Mouse (Mus musculus) right cerebral cortex, postnatal 10 days (tissue): ENCODE data around the gene Bri3.
A peak's percentile ranks its signal among the peaks of the same experiment; 100 is the strongest.

Experiments
- DNase-seq, 2 experiments: peaks; one replicate each; pipeline ENCODE4 v3.0.0; 2021; ENCODE audit warnings: low spot score in 2 of 2

The Bri3 gene

DNA sequence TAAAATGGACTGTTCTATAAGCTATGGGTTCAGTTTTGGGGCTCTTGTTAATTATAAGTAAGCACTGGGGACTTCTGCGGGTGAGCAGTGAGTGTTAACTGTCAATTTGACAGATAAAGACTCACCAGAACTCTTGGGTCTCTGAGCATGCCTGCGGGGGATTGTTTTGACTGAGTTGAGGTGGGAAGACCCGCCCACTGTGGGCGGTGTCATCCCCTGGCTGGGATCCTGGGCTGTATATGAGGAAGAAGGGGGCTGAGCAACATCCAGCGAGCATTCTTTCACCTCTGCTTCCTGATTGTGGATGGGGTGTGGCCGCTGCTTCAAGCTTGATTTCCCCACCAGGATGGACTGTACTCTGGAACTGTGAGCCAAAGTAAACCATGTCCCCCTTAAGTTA lies 10.0 kb upstream of the Bri3 start:
- no peak for DNase-seq

DNA sequence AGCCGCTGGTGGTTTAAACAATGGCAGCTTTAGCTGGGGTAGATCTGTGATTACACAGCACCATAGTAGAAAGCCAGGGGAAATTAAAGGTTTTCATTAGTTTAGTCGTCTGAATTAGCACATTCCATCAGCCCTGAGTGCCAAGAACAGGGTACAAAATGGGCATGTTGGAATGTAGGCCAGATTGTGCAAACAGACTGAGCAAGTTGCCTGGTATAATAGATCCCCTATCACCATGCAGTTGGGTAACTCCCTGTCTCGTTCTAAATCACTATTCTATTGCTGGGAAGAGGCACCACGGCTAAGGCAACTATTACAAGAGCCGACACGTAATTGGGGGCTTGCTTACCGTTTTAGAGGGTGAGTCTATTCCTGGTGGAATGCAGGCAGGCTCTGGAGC lies 9.5 kb upstream of the Bri3 start:
- no peak for DNase-seq

DNA sequence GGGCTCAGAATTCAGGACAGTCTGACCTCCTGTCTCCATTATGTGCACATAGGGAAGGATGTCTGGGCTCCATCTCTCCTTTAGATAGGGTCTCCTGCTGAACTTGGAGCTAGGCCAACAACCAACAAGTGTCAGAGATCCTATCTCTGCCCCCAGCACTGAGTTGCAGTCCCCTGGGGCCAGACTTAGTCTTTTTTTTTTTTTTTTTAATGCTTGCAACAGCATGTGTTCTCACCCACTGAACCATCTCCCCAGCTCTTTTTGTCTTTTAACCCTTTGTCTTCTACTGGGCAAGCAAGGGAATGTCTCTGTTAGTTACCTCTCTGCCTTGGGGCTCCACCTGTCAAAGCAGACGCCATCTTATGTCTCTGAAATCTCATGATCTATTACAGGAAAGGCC lies 5.3 kb upstream of the Bri3 start:
- no peak for DNase-seq

DNA sequence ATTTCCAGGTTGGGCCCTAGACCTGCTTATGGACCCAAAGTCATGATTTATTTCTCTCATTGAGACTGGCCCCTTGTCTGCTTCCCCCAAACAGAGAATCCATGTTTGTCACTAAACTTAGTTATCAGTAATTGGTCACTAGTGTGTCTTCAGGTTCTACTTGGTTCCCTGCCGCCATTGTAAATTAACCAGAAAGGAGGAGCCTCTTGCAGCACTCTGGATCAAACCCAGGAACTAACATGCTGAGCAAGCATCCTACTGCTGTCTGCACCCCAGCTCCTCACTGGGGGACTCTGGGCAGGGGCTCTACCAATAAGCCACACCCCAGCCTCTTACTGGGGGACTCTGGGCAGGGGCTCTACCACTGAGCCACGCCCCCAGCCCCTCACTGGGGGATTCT lies 1.4 kb downstream of the Bri3 start:
- no peak for DNase-seq

DNA sequence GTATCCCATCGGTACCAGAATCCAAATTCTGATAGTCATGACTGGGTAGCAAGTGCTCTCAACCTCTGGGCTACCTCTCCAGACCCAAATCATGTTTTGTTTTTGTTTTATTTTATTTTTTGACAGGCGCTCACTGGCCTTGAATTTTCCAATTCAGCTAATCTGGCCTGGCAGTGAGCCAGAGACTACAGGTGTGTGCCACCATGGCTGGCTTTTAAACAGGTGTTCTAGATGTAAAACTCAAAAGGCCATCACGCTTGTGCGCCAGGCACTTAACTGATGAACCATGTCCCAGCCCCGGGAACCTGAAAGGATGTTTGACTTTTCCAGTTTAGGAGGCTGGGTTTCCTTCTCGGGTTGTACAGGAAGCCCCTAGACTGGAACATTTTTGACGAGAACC lies 2.4 kb downstream of the Bri3 start:
- no peak for DNase-seq

DNA sequence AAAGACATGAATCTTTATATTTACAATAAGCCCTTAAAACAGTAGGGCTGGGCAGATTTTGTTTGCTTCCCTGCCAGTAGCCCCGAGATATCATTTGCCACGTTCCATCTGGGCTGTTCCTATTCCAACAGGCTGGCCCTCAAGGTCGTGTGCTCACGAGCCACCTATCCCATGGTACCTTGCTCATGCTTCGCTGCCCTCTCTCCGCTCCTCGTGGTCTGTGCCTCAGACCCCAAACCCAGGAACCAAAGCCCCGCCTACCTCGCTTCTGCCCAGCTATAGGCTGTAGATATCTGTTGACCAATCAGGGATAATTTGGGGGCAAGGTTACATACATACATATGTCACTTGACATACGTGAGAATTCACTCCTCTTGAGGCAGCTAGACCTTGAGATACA lies 3.1 kb downstream of the Bri3 start:
- DNase-seq, result no peak

DNA sequence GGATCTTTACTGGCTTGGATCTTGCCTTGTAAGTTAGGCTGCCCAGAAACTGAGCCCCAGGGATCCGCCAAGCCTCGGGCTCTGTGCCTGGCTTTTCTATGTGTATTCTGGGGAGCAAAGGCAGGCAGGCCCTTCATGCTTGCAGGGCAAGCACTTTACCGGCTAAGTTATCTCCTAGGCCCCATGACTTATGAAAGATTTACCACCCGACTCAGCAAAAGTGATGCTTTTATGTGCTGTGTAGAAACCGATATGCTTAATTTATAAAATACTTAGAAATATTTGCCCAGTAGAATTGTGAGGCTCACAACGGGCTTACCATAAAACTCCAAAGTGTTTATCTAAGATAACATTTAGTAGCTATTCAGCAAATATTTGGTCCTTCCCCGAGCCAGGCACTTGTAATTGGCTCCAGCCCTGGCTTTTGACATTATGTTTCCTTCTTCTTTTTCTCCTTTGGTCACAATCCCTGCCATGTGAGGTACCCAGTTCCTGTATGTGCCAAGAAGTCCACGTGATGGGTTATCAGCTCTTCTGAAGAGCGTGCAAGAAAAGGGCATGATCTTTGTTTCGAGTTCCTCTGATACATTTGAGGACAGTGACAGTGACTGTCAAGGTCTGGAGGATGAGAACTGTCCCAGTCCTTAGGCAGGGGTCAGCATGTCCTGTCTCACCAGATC lies 3.8 kb downstream of the Bri3 start:
- DNase-seq, result no peak

DNA sequence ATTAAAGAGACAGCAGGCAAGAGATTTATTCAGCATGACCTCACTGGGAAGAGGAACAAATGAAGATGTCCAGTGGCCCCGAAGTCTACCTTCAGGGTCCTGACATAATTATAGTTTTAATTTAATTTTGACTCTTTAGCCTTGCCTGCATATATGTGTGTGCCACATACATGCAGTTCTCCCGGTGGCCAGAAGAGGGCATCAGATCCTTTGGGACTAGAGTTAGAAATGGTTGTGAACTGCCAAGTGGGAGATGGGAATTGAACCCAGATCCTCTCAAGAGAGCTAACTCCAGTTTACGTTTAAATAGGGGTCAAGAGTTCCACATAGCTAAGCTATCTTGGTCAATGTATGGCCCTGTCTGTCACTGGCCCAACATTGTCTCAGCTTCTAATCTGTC lies 5.6 kb downstream of the Bri3 start:
- no peak for DNase-seq

DNA sequence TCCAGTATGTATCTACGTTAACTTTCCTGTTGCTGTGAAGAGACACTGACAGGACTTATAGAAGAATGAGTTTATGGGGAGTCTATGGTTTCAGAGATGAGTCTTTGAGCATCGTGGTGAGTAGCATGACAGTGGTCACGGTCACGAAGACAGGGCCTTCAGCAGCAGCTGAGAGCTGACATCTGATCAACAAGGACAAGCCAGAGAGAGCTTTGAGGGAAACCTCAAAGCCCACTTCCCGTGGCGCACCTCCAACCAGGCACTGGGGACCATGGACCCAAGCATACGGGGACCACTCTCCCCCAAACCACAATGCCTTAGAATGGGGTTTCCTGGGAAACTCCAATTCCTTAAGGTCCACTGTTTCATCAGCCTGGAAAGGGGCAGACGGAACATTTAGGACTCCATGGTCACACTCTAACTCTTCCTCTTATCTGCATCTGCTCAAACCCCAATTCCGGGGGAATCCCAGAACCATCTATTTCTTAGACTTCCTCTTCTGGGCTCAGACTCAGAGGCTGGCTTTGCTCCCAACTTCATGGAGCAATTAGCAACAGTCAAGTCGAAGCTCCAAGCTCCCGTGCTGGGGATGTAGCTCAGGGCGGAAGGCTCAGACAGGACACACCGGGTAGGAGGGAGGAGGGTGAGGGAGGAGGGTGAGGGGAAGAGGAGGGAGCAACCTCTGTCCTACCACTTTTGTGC lies 7.8 kb downstream of the Bri3 start:
- peak in 1 of 2 experiments; percentile 62 for DNase-seq

DNA sequence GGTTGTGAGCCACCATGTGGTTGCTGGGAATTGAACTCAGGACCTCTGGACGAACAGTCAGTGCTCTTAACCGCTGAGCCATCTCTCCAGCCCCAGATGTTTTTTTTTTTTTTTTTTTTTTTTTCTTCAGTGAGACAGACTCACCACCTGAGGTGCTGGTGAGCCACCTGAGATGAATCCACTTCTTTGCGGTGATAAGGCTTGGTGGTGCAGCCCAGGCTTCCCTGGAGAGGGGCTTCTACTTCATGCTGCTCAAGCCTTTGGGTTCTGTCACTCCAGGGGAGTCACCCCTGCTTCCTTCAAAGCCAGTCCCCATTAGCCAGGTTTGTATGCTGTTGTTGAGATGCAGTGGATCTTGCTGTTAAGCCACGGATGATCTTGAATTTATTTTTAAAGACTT lies 9.0 kb downstream of the Bri3 start:
- DNase-seq, result no peak

DNA sequence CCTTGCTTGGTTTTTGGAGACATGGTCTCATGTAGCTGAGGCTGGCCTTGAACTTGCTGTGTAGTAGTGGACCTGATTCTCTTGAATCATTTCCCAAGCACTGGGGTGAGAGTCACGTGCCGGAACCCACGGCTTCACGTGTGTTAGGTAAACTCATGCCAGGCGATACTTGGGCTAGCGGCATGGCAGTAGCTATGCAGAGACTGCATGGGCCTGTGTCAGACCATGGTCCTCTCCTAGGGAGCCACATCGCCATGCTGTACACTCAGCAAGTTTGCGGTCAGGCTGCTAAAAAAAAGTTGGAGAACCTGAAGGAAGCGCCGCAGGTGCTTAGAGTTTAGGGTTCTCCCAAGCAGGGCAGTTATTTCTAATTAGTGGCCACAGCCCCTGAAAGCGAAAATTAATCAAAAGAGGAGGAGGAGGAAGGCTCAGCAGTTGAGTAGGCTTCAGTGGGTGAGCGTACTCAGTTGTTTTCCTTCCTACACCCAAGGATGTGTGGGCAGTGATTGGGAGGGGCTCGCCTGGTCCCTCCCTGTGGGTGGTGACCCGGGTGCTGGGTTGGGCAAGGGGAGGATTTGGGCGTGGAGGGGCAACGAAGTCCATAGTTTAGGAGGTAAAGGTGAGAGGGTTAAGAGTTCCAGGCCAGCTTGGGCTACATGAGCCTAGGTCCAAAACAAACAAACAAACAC lies 10.0 kb downstream of the Bri3 start:
- DNase-seq, result no peak

DNA sequence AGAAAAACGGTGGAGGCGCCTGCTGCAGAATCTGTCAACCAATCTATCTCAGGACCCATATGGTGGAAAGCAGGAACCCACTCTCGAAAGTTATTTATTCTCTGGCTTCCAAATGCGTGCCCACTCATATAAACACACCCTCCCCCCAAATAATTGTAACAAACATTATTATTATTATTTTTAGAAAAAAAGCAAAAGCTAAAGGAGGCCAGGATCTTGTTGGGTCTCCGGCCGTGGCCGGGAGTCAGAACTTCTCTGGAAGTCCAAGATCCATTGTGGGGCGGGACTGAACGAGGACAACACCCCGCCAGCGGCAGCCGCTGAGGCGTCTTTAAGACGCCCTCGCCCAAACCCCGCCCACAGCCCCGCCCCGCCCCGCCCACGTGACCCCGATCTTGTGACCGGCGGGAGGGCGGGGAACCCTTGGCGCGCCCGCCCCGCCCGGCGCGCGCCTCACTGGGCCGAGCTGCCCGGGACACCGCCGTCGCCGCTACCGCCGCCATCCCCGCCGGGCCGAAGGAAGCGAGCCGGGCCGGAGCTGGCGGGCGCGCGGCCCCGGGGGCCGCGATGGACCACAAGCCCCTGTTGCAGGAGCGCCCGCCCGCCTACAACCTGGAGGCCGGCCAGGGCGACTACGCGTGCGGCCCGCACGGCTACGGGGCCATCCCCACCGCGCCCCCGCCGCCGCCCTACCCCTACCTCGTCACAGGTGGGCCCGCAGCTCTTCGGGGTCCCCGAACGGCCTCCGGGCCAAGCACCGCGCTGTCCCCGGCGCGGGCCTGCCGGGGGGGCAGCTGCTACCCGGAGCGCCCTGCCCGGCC lies 10.8 kb downstream of the Bri3 start:
- DNase-seq, result peak; percentile 87

DNA sequence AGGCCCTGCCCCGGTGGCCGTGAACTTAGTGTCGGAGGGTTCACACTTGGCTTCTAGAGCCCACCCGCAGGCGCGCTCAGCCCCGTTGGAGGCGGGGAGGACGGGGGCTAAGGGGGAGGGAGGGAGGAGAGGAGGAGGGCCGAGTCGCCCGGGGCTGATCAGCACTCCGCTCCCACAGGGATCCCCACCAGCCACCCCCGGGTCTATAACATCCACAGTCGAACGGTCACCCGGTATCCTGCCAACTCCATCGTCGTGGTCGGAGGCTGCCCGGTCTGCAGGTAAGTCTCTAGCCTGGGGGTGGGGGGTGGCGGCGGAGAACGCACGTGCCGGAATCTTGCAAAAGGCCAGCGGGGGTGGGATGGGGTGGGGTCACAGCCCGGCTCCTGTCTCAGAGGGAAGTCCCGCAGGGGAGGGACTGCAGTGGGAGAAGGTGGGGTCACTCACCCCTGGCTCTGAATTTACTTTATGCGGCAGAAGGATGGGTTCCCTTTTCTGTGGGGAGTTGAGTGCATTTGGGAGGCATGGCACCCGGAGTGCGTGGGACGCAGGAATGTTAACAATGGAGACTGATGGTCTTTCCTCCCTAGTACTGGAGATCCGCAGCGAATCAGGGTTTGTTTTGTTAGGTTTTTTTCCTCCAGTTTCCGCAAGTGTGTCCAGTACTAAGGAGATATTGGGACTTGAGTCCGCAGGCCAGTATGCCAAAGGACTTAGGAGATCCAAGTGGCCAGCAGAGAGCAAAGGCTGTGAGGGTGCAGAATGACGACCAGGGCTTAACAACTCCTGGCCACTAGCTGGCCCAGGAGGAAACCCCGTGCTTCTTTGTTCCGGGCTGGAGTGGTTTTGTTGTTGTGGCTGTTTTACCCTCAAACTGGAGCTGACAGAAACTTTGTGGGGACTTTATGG lies 11.6 kb downstream of the Bri3 start:
- peak; percentile 53 to 71 for DNase-seq

DNA sequence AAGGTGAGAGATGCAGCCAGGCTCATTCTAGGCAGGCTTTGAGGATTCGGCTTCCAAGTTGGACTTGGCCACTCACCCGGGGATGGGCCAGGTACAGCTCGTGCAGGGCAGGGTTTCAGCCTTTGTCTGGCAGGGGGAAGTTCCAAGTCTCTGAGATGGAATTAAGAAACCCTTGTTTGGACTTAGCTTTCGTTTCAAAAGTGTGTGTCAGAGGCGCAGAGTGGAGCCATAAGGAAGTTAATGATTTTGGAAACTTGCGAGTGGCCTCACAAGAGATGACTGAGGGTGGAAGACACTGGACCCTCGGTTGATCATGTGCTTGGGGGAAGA lies 12.3 kb downstream of the Bri3 start:
- DNase-seq, result no peak

DNA sequence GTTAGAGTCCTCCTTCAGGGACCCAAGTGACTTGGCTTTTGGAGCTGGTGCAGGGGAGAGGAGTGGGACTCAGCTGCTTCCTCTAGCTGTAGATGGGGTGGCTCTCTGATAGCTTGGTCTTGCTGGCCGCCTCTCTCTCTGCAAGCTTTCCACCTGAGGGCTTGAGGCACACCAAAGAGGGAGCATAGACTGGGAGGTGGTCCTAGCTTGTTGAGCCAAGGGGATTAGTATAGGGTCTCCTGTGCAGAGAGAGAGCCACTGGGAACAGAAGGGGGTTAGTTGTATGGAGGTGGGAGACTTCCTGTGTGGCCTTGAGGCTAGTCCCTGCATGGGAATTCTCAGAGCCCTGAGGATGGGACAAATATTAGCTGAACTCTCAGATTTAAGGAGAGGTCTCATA lies 12.7 kb downstream of the Bri3 start:
- DNase-seq, result no peak

DNA sequence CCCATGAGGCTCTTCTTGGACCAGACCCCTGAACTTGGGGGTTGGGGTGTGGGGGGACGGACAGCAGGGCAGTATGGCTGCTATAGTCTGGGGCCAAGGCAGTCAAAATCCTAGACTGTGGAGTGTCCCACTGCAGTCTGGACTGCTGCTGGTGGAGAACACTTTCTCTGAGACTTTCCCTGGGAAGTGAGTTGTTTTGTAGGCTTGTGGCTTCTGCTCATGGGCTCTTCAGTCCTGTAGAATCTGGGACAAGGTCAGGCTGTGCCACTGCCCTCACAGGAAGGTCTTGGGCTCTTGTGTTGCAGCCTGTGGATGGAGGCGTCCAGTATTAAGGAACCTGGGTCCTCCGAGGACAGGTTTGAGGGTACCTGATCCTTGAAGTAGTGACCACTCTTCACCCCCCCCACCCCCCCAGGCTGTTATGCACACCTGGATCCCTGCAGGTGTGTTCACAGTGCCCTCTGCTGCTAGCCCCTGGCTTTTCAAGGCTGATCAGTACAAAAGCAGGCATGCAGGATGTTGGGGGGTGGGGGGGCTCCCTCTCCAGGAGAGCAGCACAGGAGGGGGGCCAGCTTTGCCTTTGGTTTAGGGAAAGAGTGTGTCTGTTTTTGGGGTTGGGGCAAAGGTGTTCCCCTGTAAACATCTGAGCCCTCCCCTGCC lies 13.3 kb downstream of the Bri3 start:
- DNase-seq, result no peak

DNA sequence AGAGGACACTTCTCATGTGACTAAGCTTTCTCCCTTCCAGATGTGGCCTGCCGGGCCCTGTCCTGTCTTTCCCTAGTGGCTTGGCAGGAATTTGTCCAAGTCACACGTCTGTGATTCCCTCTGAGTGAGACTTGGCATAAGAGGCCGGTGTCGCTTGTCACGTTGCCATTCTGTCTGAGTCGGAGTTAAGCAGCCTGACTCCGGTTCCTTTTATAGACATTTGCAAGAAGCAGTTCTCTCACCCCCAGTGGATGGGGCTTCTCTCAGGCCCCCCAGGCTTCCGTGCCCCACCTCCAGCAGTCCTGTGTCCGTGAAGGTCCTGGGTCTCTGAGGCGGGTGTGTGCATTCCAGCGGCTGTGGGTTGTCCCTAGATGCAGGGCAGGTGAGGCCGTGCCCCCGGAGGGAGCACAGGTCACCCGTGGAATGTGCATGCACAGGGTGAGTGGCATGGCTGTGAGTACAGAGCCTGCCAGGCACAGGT lies 13.9 kb downstream of the Bri3 start:
- DNase-seq, result peak in 1 of 2 experiments; percentile 68

DNA sequence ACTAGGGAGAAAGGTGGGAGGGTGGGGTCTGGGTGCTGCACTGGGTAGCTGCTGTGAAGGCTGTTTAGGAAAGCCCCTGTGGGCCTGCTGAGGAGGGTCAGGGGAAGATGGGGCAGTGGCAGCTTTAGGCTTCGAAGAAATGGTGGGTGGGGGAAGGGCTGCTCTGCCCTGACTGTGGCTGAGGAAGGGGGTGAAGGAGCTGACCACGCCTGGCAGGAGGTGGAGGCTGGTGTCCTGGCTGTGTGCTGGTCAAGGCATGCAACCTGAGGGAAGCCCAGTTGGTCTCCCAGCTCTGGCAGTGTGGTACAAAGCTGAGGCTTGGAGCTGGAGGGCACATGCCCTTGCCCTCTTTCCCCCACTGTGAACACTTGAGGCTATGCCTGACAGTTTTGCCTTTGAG lies 14.4 kb downstream of the Bri3 start:
- DNase-seq, result no peak

DNA sequence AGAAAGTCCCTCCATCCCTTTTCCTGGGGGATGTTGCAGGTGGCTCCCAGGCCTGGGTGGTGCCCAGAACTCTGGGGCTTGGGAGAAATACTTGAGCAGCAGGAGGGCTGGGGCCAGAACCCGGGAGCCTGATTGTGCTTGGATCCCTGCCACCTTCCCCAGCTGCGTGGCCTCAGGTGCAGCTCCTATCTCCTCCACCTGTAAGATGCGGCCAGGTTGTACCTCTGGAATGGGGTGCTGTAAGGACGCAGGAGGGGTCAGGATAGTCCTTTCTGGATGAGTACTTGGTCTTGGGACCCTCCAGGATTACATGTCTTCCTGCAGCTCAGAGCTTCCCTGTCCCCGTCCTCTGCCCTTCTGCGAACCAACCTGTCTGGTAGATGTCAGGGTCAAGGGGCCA lies 15.0 kb downstream of the Bri3 start:
- no peak for DNase-seq

DNA sequence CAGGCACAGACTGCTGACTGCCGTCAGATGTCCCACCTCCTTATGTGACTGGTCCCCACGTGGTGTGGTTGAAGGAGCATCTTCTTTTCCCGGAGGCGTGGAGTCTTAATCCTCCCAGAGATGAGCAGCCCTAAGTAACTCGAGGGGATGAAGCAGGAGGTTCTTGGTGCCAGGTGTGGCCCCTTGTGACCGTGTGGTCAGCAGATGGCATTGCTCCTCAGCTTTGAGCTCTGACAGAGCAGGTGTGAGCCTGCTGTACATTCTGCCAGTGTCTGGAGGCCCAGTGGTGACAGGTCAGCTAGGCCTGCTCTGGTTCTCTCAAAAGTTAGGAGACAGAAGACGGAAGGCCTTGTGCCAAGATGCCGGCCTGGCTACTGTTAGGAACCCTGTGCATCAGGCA lies 16.2 kb downstream of the Bri3 start:
- DNase-seq, result no peak

DNA sequence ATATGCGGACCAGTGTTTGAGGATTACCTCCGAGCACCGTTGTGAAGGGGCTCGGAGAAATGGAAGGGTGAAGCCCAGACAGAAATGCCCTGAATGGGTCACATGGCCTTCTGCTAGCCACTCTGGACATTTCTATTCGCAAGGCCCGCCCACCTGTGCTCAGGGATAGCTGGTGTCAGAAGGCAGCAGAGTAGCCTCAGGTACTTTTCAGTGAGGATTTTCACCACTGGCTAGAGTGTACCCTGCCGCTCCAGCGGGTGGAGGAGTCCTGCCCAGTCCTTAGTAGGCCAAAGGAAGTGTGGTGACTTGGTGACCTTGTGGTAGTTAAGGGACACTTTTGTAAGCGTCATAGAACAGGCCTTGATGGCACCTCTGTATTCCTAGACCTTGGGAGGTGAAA lies 17.1 kb downstream of the Bri3 start:
- DNase-seq, result no peak
